ENCODE assay signal across 22 mouse cellular contexts in the genomic region with DNA sequence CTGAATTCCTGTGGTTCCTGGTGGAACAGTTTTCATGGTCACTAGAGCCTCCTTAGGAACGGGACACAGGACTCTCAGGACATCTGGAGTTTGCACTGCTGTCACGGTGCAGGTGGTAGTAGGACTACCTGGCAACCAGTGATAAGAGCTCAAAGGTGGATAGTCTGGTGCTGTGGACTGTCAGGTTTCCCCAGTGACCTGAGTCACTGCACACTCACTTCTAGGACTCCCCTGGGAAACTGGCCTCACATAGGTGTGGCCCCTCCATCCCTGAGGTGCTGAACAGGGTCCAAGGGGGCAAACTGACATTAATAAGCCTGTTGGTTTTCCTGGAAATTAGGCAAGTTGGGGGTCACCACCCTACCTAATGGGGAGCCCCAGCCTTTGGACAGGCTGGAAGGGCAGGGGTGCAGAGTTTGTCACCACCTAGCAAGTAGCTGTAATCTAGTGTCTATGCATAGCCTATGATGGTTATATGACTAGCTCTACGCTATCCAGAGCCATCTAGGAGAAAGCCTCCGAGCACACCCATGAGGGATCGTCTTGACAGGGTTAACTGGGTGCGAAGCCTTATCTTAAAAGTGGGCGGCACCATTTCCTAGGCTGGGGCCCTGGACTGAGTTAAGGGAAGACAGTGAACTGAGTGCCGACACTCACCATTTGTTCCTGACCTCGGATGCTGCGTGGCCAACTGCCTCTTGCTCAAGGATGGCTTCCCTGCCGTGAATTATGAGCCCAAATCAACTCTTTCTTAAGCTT. TPM values are rescaled to one million over a fixed set of nuclear protein-coding genes. Genes with fewer than 3 reads are reported as not detected.
DNase-seq lines count a peak whose midpoint lies in the region; ATAC-seq and TF ChIP-seq lines count a peak whose summit lies in the region.
"Had no signal": no experiment of that assay in that cellular context is flagged by ENCODE, and none has a peak within 500 bp of the region (broad histone marks: within the 10 kb centered on the region; RNA-seq: fewer than 3 reads in every experiment).

No protein-coding gene starts in this region.

- ATAC-seq in heart, embryonic 12.5 days (ENCODE audit: insufficient number of reproducible peaks, low FRiP score): 0 out of 2 replicates have a peak, but pooled peaks have one; percentile 13
- ATAC-seq in liver, embryonic 11.5 days (replicated peaks; ENCODE audit: low FRiP score): peak; percentile 69
- ATAC-seq in megakaryocyte-erythroid progenitor cell, adult 5-6 weeks (replicated peaks; ENCODE audit: low FRiP score, low TSS enrichment, poor library complexity, severe bottlenecking): 0 out of 2 replicates have a peak, but pooled peaks have one; percentile 27
- ATAC-seq in midbrain, postnatal 0 days (ENCODE audit: low FRiP score): no peak

- H3K27ac ChIP-seq in heart, embryonic 12.5 days (ENCODE audit: poor library complexity, severe bottlenecking): no peak overlapping the region
- H3K27ac ChIP-seq in liver, embryonic 11.5 days (ENCODE audit: low read depth, low read length): no peak overlapping the region
- H3K27ac ChIP-seq in cerebellum, adult 2 months (ENCODE audit: insufficient read depth, low read length): no peak overlapping the region
- H3K27ac ChIP-seq in midbrain, postnatal 0 days (ENCODE audit: low read depth, low read length): no peak overlapping the region
- H3K27ac ChIP-seq: embryonic facial prominence, embryonic 13.5 days; forebrain, embryonic 12.5 days; gastrocnemius, adult 2 months; hindbrain, embryonic 13.5 days; left cerebral cortex, adult 2 months; lung, embryonic 15.5 days; midbrain, embryonic 10.5 days had no signal

- DNase-seq in heart, postnatal 10 days: no peak
- peak; percentile 15 for DNase-seq in c-Kit-negative CD71-positive TER-119-positive erythroid progenitor cells, embryonic 14.5 days (ENCODE audit: low read depth, low spot score)
- DNase-seq in liver, embryonic 11.5 days (ENCODE audit: low spot score): no peak
- DNase-seq in cerebellum, adult 2 months: no peak
- DNase-seq in spleen, adult 12 weeks (ENCODE audit: low spot score): no peak
- DNase-seq in midbrain, postnatal 0 days (ENCODE audit: low spot score): no peak
- DNase-seq: cerebellum, adult 8-10 months; cerebellum, postnatal 36 days; thymus, adult 18-20 months had no signal

- TF ChIP-seq POLR2A in cerebellum, adult 2 months (IDR thresholded peaks at IDR 0.05; ENCODE audit: borderline replicate concordance, insufficient read depth, low read length): no peak

- no peak overlapping the region for H3K9ac ChIP-seq in heart, embryonic 12.5 days
- H3K9ac ChIP-seq in liver, embryonic 11.5 days (ENCODE audit: low read depth, low read length): no peak overlapping the region
- no peak overlapping the region for H3K9ac ChIP-seq in midbrain, postnatal 0 days (replicated peaks; ENCODE audit: low read length, poor library complexity, severe bottlenecking)
- H3K9ac ChIP-seq: embryonic facial prominence, embryonic 13.5 days; forebrain, embryonic 12.5 days; hindbrain, embryonic 13.5 days; lung, embryonic 15.5 days had no signal

- H3K4me2 ChIP-seq in heart, embryonic 12.5 days: no peak overlapping the region
- no peak overlapping the region for H3K4me2 ChIP-seq in liver, embryonic 11.5 days
- no peak overlapping the region for H3K4me2 ChIP-seq in midbrain, postnatal 0 days (ENCODE audit: low read depth, low read length, poor library complexity, severe bottlenecking)
- H3K4me2 ChIP-seq: embryonic facial prominence, embryonic 13.5 days; forebrain, embryonic 12.5 days; hindbrain, embryonic 13.5 days; lung, embryonic 15.5 days had no signal

- peaks cover 13% of the 10 kb centered on the region; the same call in 1 of the 2 replicates for H3K27me3 ChIP-seq in heart, embryonic 12.5 days (replicated peaks)
- H3K27me3 ChIP-seq in liver, embryonic 11.5 days (replicated peaks; ENCODE audit: control insufficient read depth, insufficient read depth, low read length): no peaks in the 10 kb centered on the region
- no peaks in the 10 kb centered on the region for H3K27me3 ChIP-seq in cerebellum, adult 2 months (ENCODE audit: control insufficient read depth, insufficient read depth, low read length)
- no peaks in the 10 kb centered on the region for H3K27me3 ChIP-seq in midbrain, postnatal 0 days (ENCODE audit: insufficient read depth, low read length)
- H3K27me3 ChIP-seq: forebrain, embryonic 12.5 days had no signal

- H3K4me1 ChIP-seq in heart, embryonic 12.5 days (replicated peaks): peaks cover 5% of the 10 kb centered on the region
- H3K4me1 ChIP-seq in liver, embryonic 11.5 days (replicated peaks; ENCODE audit: control insufficient read depth, insufficient read depth, low read length): peaks cover 14% of the 10 kb centered on the region
- H3K4me1 ChIP-seq in cerebellum, adult 2 months (ENCODE audit: control insufficient read depth, insufficient read depth, low read length): peaks cover 5% of the 10 kb centered on the region; the same call in 1 of the 2 replicates
- no peaks in the 10 kb centered on the region for H3K4me1 ChIP-seq in midbrain, postnatal 0 days (ENCODE audit: insufficient read depth, low read length)
- H3K4me1 ChIP-seq: forebrain, embryonic 12.5 days had no signal

- 23% methylated on average over 11 of the region's 11 CpGs for WGBS in heart, embryonic 12.5 days
- WGBS in liver, embryonic 11.5 days: 23% methylated on average over 11 of the region's 11 CpGs
- 89% methylated on average over 11 of the region's 11 CpGs for WGBS in cerebellum, adult 2 months
- WGBS in midbrain, postnatal 0 days: 82% methylated on average over 11 of the region's 11 CpGs

- intact Hi-C loops in heart, postnatal 10 days (cut with DNase I): loop anchor here (1.0 to 5.0 kb wide), 3 partner anchors 57 to 412 kb away; partner anchors contain the start of gene Irf8

- H3K36me3 ChIP-seq in heart, embryonic 12.5 days: peaks cover 10% of the 10 kb centered on the region
- H3K36me3 ChIP-seq in liver, embryonic 11.5 days (ENCODE audit: control insufficient read depth, insufficient read depth, low read length): no peaks in the 10 kb centered on the region
- 0 out of 2 replicates have a peak, but pooled peaks cover 3% of the 10 kb centered on the region for H3K36me3 ChIP-seq in midbrain, postnatal 0 days (ENCODE audit: insufficient read depth, low read length)
- H3K36me3 ChIP-seq: lung, embryonic 15.5 days had no signal

- H3K4me3 ChIP-seq in heart, embryonic 12.5 days: no peak overlapping the region
- no peak overlapping the region for H3K4me3 ChIP-seq in liver, embryonic 11.5 days (ENCODE audit: low read depth, low read length)
- no peak overlapping the region for H3K4me3 ChIP-seq in cerebellum, adult 2 months (replicated peaks; ENCODE audit: insufficient read depth, low read depth, low read length)
- H3K4me3 ChIP-seq in midbrain, postnatal 0 days (ENCODE audit: low read depth, low read length): no peak overlapping the region
- H3K4me3 ChIP-seq: embryonic facial prominence, embryonic 13.5 days; erythroblast, embryonic 14.5 days; forebrain, embryonic 12.5 days; gastrocnemius, adult 2 months; hindbrain, embryonic 13.5 days; left cerebral cortex, adult 2 months; lung, embryonic 15.5 days; midbrain, embryonic 10.5 days had no signal

- H3K9me3 ChIP-seq in heart, embryonic 12.5 days (replicated peaks): no peaks in the 10 kb centered on the region
- H3K9me3 ChIP-seq in liver, embryonic 11.5 days (ENCODE audit: control insufficient read depth, low read length): no peaks in the 10 kb centered on the region
- H3K9me3 ChIP-seq in midbrain, postnatal 0 days (ENCODE audit: low read length): no peaks in the 10 kb centered on the region
- H3K9me3 ChIP-seq: embryonic facial prominence, embryonic 13.5 days; forebrain, embryonic 12.5 days; hindbrain, embryonic 13.5 days; lung, embryonic 15.5 days; midbrain, embryonic 10.5 days had no signal

- TF ChIP-seq CTCF in cerebellum, adult 2 months (IDR thresholded peaks at IDR 0.05; ENCODE audit: borderline replicate concordance, insufficient read depth, low read depth, low read length): no peak
- no peak for TF ChIP-seq CTCF in midbrain, postnatal 0 days (IDR thresholded peaks at IDR 0.05)

RNA-seq across cellular contexts. Expression of gene Emc8, which starts 11.4 kb away (rescaled TPM):
- polyA plus RNA-seq in heart, embryonic 12.5 days (2016; fragmentation: Nextera tagmentation; extraction: Ambion mirVana): 168 and 183 TPM in 2 replicates
- 10 to 100 TPM; 65.9 to 68.6 TPM for total RNA-seq in heart, postnatal 10 days (2021)
- polyA plus RNA-seq in liver, embryonic 11.5 days (2014; fragmentation: Nextera tagmentation; extraction: Ambion mirVana): 265 and 295 TPM in 2 replicates
- 32.8 and 36.5 TPM in 2 replicates for total RNA-seq in megakaryocyte-erythroid progenitor cell, adult 5-6 weeks (2014; fragmentation: Nextera tagmentation)
- total RNA-seq in megakaryocyte-erythroid progenitor cell, adult 5-6 weeks (2017): 69.8 and 87.1 TPM in 2 replicates
- 65.3 and 67.5 TPM in 2 replicates for polyA plus RNA-seq in cerebellum, adult 2 months (2012; rRNA removed)
- total RNA-seq in midbrain, postnatal 0 days (2014; rRNA removed): 30.5 and 43.2 TPM in 2 replicates
- 91.6 and 95.8 TPM in 2 replicates for polyA plus RNA-seq in midbrain, postnatal 0 days (2015; fragmentation: Nextera tagmentation; extraction: Ambion mirVana)

RNA-seq across cellular contexts. Expression of gene Cox4i1, which starts 11.8 kb away (rescaled TPM):
- 1,676 and 1,716 TPM in 2 replicates for polyA plus RNA-seq in heart, embryonic 12.5 days (2016; fragmentation: Nextera tagmentation; extraction: Ambion mirVana)
- total RNA-seq in heart, postnatal 10 days (2021): 1,000 to 10,000 TPM; 3,943 to 4,033 TPM
- polyA plus RNA-seq in liver, embryonic 11.5 days (2014; fragmentation: Nextera tagmentation; extraction: Ambion mirVana): 1,052 and 1,118 TPM in 2 replicates
- total RNA-seq in megakaryocyte-erythroid progenitor cell, adult 5-6 weeks (2014; fragmentation: Nextera tagmentation): 1,045 and 1,237 TPM in 2 replicates
- 386 and 612 TPM in 2 replicates for total RNA-seq in megakaryocyte-erythroid progenitor cell, adult 5-6 weeks (2017)
- 2,746 and 2,917 TPM in 2 replicates for polyA plus RNA-seq in cerebellum, adult 2 months (2012; rRNA removed)
- total RNA-seq in midbrain, postnatal 0 days (2014; rRNA removed): 493 and 558 TPM in 2 replicates
- polyA plus RNA-seq in midbrain, postnatal 0 days (2015; fragmentation: Nextera tagmentation; extraction: Ambion mirVana): 1,374 and 1,478 TPM in 2 replicates

RNA-seq across cellular contexts. Expression of gene Gm27021, which starts 11.9 kb away (rescaled TPM):
- polyA plus RNA-seq in heart, embryonic 12.5 days (2016; fragmentation: Nextera tagmentation; extraction: Ambion mirVana): 0.72 TPM in 1 of 2 replicates, not detected in the other
- under 1 TPM in 1 of 2 experiments, not detected in 1; 0.48 TPM for total RNA-seq in heart, postnatal 10 days (2021)
- polyA plus RNA-seq in liver, embryonic 11.5 days (2014; fragmentation: Nextera tagmentation; extraction: Ambion mirVana): 0.69 and 2.4 TPM in 2 replicates
- not detected in 2 replicates for total RNA-seq in megakaryocyte-erythroid progenitor cell, adult 5-6 weeks (2014; fragmentation: Nextera tagmentation)
- total RNA-seq in megakaryocyte-erythroid progenitor cell, adult 5-6 weeks (2017): not detected in 2 replicates
- 1.1 and 1.9 TPM in 2 replicates for polyA plus RNA-seq in cerebellum, adult 2 months (2012; rRNA removed)
- total RNA-seq in midbrain, postnatal 0 days (2014; rRNA removed): 3.9 and 13.8 TPM in 2 replicates
- 7.9 and 9.1 TPM in 2 replicates for polyA plus RNA-seq in midbrain, postnatal 0 days (2015; fragmentation: Nextera tagmentation; extraction: Ambion mirVana)
- total RNA-seq: adrenal gland, adult 18-20 months; gastrocnemius, adult 2 months; monocyte, adult 5-6 weeks; neutrophil, adult 5-6 weeks had no signal

RNA-seq across cellular contexts. Expression of gene 1190005I06Rik, which starts 32.4 kb away (rescaled TPM):
- 3.5 and 6.7 TPM in 2 replicates for polyA plus RNA-seq in heart, embryonic 12.5 days (2016; fragmentation: Nextera tagmentation; extraction: Ambion mirVana)
- total RNA-seq in heart, postnatal 10 days (2021): 1 to 10 TPM; 5.1 to 10.0 TPM
- polyA plus RNA-seq in liver, embryonic 11.5 days (2014; fragmentation: Nextera tagmentation; extraction: Ambion mirVana): 1.6 and 4.1 TPM in 2 replicates
- total RNA-seq in megakaryocyte-erythroid progenitor cell, adult 5-6 weeks (2014; fragmentation: Nextera tagmentation): not detected in 2 replicates
- not detected in 2 replicates for total RNA-seq in megakaryocyte-erythroid progenitor cell, adult 5-6 weeks (2017)
- 8.1 and 8.2 TPM in 2 replicates for polyA plus RNA-seq in cerebellum, adult 2 months (2012; rRNA removed)
- total RNA-seq in midbrain, postnatal 0 days (2014; rRNA removed): 27.4 and 30.9 TPM in 2 replicates
- 25.4 and 29.5 TPM in 2 replicates for polyA plus RNA-seq in midbrain, postnatal 0 days (2015; fragmentation: Nextera tagmentation; extraction: Ambion mirVana)
- total RNA-seq: monocyte, adult 5-6 weeks; neutrophil, adult 5-6 weeks had no signal

RNA-seq across cellular contexts. Expression of gene Irf8, which starts 56.4 kb away (rescaled TPM):
- polyA plus RNA-seq in heart, embryonic 12.5 days (2016; fragmentation: Nextera tagmentation; extraction: Ambion mirVana): 4.9 and 5.6 TPM in 2 replicates
- 1 to 10 TPM; 6.0 to 7.7 TPM for total RNA-seq in heart, postnatal 10 days (2021)
- polyA plus RNA-seq in liver, embryonic 11.5 days (2014; fragmentation: Nextera tagmentation; extraction: Ambion mirVana): 10.5 and 12.3 TPM in 2 replicates
- total RNA-seq in megakaryocyte-erythroid progenitor cell, adult 5-6 weeks (2014; fragmentation: Nextera tagmentation): 1.0 and 1.3 TPM in 2 replicates
- 3.7 and 6.9 TPM in 2 replicates for total RNA-seq in megakaryocyte-erythroid progenitor cell, adult 5-6 weeks (2017)
- polyA plus RNA-seq in cerebellum, adult 2 months (2012; rRNA removed): 1.8 and 2.0 TPM in 2 replicates
- 3.2 and 3.5 TPM in 2 replicates for total RNA-seq in midbrain, postnatal 0 days (2014; rRNA removed)
- 5.0 and 5.7 TPM in 2 replicates for polyA plus RNA-seq in midbrain, postnatal 0 days (2015; fragmentation: Nextera tagmentation; extraction: Ambion mirVana)
